Mouse (Mus musculus) right cerebral cortex, postnatal 10 days (tissue): Measurements from ENCODE around the gene Ephb2.

ENCODE experiments used
- DNase-seq, 2 experiments: peaks; one replicate each; pipeline ENCODE4 v3.0.0; 2021; ENCODE audit warnings: low spot score in 2 of 2

Gene Ephb2

DNA sequence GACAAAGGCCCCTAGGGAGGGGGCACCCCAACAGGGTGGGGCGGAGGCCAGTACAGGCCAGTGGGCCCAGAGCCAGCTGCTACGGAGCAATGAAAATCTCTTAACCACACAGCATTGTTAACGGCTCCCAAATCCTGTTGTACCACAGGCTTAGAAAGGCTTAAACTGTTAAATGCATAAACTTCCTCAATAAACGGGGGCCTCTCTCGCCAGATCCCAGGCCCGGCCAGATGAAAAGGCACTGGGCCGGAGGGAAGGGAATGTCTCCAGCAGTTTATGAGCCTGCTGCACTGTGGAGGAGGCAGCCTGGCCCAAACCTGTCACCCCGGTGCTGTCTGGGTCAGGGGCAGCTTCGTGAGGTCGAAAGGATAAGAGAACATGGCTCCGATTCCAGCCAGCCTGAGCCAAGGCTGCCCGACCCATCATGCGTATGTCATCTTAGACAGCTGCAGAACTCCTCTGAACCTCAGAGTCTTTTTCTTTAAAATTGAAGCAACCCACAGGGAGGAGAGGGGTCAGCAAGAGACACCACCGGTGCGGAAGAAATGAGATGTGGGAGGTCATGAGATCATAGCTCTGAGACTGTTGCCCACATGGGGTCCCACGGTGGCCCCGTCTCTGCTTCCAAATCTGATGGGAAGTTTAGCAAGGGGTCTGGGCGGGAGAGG lies 73.9 kb downstream of the Ephb2 start:
- DNase-seq = no peak

DNA sequence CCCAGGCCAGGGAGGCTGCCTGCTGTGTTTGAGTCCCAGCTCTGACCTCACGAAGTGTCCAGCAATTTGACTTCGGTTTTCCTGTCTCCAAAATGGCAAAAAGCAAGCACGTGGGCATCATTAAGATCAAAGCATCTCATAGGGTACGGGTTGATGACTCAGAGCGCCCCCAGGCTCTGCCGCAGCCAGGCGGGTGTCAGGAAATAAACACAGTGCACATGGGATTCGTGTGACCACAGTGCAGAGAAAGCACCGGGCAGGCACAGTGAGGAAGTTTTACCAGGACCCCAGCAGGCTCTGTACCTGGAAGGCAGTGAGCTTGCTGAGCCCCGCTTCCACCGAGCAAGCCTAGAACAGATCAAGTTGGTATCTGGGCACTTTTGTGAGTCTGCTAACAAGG lies 74.9 kb downstream of the Ephb2 start:
- no peak for DNase-seq

DNA sequence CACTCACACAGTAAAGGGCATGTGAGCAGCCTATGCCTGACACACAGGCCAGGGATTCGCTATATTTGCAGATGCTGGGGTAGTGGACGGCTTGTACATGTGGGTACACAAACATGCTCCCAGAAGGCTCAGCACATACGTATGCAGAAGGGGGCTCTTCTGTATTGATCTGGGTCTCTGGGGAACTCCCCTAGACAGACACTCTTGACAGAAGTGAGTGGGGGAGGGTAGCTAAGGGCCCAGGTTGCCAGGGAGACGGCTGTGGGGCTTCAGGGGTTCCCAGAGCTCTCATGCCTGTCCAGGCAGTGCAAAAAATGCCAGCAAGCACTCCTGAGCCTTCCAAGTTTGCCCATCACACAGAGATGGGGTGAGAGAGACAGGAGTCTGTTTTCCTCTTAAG lies 78.7 kb downstream of the Ephb2 start:
- DNase-seq = no peak

DNA sequence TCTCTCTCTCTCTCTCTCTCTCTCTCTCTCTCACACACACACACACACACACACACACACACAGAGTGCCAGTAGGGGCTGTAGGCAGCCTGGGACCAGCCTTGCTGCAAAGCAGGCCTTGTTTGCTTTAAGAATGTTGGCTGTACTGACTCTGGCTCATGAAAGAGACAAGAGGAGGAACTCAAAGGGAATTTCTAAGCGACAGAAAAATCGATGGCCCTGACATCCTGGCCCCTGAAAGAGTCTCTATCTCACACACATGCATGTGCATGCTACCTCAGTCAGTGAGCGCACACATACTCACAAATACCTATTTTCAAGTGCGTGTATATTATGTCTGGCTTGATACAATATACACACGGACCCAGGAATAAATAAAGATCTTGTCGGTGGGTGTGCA lies 79.3 kb downstream of the Ephb2 start:
- DNase-seq = no peak

DNA sequence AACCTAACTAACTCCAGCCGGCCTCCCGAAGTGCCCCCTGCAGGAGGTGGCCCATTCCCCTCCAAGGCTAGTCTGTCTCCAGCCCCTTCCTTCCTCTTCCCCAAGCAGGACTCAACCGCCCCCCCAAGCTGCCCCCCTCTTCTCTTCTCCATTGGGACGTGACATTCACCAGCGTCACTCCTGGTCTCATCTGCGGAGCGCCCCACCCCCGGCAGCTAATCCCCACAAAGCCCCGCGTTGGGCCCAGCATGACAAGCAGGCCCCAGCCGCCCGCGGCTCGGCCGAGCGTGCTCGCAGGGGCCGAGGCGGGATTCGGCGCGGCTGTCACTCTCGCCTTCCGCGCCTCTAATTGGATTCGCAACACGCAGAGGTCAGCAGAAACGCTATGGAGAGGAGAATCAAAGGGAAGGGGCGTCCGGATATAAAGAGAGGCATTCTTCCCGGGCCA lies 80.4 kb downstream of the Ephb2 start:
- peak; percentile 70 to 74 for DNase-seq

DNA sequence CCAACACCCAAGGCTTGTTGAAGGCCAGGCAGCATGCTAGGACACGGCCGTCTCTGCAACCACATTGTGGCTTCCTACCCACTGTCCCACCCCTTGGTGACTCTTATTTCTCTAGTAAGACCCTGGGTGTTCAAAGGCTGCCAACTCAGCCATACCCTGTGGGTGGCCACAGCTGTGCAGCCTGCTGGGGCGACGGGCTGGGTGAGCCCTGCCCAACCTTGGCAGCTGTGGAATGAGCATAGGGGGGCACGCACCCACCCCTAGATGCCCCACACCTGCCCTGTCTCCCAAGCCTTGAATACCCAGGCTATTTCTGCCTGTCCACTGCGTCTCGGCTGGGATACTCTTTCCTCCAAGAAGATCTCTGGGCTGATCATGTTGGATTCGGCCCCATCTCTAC lies 81.5 kb downstream of the Ephb2 start:
- DNase-seq = no peak

DNA sequence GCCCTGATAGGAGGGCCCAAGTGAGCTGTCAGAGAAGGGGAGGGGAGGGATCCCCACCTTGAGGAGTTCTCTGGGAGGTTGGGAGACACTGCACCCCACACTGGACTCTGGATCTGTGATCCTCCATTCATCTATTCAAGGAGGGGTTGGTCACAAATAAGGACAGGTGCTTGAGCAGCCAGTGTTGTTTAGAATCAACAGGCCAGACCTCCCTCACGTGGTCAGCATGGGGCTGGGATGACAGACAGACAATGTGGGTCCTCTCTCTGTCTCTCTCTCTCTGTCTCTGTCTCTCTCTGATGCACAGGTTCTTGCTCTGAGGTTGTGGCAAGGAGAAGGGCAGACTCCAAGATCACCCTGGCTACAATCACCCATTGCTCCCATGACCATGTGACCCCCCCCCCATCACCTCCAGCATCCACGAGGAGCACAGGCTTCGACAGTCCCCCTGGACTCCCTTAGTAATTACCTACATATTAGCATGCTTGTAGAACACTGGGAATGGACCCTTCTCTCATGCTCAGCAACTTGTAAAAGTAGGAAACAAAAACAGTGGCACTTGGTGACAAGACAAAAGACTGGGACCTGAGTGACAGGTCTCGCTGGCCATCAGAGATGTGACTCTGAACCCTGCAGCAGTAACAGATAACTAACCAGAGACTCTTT lies 84.3 kb downstream of the Ephb2 start:
- no peak for DNase-seq

DNA sequence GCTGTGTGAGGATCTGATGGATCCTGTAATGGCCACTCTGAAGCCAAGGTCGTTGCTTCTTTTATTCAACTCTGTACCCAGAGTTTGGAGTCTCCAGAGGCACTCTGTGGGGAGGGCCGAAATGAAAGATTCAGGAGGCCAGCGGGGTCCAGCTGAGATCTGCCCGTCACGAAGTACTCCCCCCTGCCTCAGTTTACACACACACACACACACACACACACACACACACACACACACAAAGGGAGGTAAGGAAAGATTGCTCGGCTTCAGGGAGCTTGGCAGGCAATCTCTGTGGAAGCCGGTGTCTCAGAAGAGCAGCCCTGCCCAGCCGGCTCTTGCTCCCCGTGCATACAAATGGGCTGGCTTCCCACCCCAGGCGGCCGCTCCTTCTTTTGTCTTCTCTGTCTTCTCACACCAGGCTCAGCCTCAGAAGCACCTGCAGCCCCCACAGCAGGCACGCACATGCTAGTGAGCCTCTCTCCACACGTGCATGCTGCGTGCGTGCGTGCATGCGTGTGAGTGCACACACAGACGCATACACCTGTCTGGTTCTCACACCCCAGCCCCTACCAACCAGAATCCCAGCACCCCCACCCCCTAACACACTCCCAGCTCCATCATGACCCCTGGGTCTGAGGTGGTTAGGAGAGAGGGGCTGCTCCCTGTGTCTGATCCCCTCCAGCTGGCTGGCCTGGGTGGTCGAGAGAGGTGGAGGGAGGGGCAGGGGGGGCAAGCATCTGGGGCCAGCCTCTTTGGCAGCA lies 85.0 kb downstream of the Ephb2 start:
- peak in 1 of 2 experiments; percentile 49 for DNase-seq

DNA sequence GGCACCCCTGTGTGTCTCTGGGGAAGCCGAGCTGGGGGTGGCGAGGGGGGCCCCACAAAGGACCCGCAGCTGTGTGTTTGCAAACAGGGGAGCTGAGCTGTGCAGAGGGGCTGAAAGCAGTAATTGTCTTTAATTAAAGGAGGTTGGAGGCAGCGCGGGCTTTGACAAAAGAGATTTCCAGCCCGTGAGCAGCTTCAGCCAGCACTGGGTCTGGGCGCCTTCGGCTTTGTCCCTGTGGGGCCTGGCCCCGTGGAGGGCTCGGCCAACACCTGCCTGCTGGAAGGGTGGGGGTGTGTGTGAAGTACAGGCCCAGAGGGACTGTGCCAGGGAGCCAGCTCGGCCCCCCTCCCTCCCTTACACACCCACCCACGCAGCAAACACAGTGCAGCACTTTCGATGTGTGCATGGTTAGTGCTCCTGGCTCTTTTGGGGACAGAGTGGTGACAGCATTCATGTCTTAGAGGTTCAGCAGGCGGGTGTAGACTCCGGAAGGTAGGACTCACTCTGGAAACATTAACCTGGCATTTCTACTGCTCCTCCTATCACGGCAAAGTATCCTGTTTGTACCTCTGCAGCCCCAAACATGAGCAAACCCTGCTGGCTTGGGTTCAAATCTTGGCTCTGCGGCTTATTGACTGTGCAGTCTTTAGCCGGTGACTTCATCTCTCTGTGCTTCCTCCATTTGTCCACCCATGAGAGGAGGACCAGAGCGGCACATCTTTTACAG lies 85.8 kb downstream of the Ephb2 start:
- peak; percentile 67 to 68 for DNase-seq

DNA sequence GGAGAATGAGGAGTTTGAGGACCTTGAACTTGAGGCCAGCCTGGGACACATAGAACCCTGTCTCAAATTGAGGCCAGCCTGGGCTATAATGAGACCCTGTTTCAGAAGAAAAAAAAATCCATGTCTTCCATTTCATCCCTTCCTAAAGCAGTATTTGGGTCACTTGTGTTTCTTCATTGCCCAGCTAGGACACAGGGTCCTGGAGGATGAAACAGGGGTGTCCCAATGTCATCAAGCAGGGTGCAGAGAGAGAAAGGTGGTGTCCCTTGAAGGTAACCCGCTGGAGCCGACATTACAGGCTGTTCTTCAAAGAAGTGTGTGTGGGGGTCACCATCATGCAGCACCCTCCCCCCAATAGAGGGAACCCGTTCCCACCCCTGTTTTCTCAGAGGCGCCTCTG lies 86.4 kb downstream of the Ephb2 start:
- DNase-seq = no peak

DNA sequence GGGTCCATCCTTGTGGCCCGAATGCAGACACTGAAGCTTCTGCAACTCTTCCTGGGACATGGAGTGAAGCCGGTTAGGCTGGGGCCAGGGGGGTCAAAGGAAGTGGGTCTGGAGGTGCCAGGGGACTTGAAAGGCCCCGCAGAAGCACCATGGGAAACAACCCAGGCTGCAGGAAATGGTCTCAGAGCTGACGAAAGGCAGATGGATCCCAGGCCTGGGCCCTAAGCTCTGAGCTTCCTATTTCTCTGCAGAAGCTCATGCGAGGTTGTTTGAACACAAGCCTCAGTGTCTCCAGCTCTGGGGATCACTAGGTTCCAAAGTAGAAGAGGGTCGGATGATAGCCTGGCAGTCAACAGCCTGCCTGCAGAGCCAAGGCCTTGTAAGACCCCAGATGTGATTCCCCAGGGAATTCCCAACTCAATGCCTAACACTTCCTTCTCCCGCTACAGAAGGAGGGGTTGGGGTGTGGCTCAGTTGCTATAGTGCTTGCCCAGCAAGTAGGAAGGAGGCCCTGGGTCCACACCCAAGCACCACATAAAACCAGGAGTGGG lies 86.9 kb downstream of the Ephb2 start:
- no peak for DNase-seq

DNA sequence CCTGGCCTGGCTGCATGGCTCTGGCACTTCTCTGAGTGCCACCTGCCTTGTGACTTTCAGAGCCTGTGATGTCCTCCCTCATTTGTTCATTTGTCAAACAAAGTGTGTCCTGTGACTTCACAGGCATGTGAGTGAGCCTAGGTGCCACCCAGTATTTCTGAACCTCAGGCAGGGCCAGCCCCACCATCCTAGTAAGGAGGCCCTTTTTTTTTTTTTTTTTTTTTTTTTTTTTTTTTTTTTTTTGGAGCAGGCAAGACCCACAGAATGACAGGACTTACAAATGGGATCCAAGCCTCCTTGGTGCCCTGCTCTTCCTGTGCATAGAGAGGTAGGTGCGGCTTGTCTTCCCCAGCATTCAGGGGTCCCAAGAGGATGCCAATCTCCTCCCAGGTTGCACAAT lies 89.3 kb downstream of the Ephb2 start:
- DNase-seq = no peak

DNA sequence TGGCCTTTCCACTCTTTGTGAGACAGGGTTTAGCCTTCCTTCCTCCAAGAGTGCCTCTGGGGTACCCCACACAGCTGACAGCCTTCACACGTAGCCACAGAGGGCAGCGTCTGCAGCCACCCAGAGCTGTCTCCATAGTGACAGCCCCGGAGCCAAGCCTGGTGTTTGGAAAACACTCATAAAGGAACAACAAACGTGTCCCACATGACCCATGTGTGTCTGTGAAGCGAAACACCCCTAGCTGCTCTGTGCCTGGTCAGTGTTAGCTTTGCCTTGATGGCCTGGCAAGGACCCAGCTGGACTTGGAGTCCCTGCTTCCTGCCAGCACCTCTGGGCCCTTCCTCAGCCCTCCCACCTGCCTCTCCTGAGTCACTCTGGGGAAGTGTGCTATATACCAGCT lies 93.1 kb downstream of the Ephb2 start:
- peak; percentile 64 to 65 for DNase-seq

DNA sequence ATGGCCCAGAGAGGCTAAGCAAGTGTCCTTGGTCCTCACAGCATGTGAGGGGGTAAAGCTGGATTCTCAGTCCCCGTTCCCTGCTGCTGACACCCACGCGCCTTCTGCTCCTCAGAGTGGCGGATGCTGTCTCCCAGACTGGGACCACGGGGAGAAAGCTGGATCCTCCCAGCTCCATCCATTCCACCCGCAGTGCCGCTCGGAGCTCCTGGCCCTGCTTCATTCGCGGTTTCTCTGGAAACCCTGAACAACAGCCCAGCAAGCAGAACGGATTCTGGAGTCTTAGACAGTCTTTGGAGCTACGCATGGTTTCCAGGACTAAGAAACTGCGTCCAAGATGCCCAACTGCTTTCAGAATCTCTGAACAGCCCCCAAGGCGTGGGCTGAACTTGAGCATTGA lies 93.9 kb downstream of the Ephb2 start:
- peak; percentile 94 to 96 for DNase-seq

DNA sequence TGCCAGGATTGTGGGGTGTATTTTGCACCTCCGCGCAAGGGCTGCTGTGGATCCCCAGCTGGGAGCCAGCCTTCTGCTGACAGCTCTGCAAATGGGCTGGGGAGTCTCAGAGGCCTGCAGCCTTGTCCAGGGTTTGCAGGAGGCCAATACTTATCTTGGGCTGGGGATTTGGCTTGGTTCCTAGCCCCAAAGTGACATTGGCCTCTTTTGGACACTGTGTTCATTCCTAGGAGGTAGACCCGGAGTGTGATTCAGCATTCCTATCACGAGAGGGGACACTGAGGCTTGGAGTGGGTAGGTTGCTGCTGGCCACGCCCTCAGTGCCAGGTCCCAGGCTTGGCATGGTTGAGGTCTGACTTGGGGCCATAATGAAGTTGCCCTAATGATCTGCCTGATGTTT lies 94.8 kb downstream of the Ephb2 start:
- DNase-seq = no peak

DNA sequence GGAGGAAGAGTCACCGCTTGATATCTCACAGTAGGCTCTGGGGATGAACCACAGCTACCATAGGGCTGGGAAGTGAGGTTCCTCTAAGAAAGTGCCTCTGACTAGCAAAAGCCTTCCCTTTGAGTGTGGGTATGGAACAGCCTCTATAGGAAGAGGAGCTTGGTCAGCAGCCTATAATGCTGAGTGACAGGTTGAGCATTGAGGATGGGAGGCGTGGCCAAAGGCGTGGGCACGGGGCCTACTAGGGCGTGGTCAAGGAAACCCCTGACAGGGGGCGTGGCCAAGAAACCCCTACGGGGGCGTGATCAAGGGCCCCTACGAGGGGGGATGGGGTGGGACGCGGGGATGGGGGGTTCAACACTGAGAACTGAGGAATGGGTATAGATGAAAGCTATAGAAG lies 96.6 kb downstream of the Ephb2 start:
- no peak for DNase-seq

DNA sequence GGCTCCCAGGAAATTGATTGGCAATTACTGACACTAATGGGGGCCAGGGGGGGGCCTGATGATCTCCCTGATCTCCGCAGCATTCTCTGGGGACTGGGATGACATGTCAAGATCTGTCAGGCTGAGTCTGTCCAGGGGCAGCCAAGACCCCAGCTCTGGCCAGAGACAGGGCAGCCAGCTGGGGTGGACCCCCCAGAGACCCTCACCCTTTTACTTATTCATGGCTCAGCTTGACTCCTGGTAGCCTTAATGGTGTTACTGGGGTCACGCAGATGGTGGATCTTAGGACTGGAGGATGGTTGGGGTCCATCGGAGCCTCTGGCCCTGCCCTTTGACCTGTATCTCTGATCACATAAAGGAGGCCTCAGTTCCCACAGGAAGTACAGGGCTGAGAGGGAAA lies 97.5 kb downstream of the Ephb2 start:
- DNase-seq = no peak

DNA sequence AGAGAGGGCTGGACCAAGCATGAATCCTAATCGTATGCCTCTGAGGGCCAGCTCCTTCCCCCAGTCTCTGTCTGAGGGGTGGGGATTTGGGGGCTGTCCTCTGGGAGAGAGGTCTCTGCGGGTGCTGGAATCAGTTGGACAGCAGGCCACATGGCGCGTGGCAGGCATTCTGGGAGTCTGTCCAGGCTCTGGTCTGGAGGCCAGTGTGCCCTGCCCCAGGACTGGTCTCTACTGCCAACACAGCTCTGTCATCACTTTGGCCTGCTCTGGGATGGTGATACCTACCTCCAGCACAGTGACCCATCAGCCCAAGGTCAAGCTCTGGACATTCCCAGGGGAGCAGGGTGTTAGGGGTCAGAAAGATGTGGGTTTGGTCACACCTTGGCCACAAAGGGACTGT lies 99.9 kb downstream of the Ephb2 start:
- no peak for DNase-seq

DNA sequence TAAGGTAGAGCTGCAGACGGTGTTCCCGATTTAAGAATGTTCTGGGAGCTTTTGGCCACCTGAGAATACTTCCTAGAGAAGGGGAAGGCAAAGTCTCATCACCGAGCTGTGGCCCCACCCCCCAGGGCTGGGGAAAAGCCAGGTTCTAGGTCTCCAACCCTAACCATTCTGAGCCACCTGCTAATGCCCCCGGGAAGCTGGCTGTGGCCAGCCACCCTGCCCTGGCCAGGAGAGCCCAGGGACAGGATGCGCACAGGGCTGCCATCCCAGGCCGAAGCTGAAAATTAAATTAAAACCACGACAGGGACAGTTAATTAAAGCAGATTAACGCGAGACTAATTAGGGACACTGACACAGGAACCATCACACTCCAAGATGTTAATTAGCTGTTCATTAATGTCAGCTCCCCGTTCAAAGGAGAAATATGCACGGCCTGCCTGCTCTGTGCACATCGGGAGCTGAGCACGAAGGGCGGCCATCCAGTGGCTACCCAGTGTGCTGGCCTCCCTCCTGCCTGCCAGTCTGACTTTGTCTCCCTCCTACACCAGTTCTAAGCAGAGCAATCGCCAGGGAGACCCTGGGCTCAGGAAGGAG lies 101.5 kb downstream of the Ephb2 start:
- DNase-seq = no peak

DNA sequence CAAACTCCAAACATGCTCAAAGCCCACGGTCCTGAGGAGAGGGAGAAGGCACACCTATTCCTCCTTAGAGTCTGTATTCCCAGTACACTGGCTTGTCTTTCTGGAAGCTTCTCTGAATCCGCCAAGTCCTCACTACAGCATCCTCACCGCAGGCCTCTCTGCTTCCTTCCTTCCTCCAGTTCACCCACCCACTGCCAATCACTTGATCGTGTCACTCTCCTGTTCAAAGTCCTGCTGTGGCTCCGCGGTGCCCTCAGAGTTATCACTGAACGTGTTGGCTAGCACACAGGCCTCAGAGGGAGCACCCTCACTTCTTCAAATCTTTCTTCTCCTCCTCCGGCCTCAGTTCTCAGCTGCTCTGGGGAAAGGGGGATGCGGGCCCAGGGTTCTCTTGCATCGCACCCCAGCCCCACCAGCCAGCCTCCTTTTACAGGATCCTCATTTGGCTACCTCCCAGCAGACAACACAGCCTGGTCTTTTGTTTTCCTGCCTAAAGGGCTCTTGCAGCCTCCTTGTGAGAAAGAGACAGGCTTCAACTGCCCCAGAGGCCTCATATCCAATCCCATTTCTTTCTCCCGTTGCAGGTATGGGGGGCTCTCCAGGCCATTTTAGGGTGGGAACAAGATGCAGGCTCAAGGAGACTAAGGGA lies 102.4 kb downstream of the Ephb2 start:
- no peak for DNase-seq

DNA sequence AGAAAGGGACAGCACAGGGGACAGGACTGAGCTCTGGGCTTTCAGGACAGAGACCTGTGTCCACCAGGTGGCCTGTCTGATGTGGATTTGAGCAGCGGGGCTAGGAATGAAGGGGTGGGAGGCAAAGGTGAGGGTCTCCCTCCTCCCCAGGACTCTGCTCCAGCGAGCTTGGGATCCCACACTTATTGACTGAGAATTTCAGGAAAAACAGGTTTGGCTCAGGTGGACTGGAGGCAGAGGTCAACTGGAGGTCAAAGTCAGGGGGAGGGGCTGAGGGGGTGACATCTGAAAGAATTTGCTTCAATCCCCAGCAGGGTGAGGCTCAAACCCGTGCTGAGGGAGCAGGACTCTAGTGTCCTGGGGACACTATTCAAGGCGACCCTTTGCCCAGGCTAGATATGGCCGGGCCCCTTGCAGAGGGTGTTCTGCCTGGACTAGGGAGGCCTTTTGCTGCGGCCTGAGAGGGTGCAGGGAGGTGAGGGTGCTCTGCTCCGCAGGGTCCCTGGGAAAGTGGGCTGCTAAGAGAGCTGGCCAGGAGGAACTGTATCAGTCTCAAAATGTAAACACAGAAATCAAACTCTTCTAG lies 103.2 kb downstream of the Ephb2 start:
- DNase-seq = no peak
